Mouse (Mus musculus): ENCODE results near the gene Olfr724.
"Not testable (repeated sequence)": the region's sequence is repeated elsewhere in the genome, so short reads cannot be mapped to it uniquely, and the experiment has no call there.

Olfr724 gene

DNA sequence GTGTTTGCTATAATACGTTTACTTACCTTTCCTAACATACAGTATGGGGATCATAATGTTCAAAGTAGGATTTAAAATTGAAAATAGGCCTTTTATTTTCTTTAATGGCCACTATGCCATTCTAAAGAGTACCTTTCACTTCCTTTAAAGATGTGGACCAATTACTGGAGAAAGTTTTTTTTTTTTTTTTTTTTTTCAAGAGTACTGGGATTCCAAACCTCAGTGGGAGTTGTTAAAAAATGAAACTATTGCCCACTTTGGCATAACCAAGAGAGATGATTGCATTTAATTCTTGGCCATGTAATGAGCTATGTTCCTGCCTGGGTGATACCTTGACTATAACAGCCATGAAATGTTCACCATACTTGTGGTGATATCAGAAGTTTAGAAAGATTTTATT is at the start of gene Olfr724:
Gene Olfr724 (minus strand): TSS at position 101 of the 400 bp plus-strand sequence.
- not testable (repeated sequence) for DNase-seq (ENCODE audit: low read depth, low spot score)

DNA sequence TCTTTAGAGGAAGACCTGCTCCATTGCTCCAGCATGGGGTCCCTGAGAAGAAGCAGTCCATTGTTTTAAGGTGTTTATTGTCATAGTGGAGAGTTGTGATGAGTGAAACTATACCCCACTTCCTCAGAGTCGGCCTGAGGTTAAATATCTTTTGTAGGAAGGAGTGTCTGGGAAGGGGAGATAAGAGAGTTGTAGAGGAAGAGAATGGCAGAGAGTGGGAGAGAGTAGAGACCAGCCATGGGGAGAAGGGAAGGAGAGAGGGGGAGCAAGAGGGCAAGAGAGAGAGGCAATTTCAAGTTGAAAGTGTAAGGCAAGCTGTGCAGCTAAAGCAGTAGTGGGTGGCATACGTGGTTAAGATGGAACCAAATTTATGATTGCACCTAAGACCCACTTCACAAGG is 7.2 kb downstream of the Olfr724 start:
- DNase-seq (ENCODE audit: low read depth, low spot score) = no peak

DNA sequence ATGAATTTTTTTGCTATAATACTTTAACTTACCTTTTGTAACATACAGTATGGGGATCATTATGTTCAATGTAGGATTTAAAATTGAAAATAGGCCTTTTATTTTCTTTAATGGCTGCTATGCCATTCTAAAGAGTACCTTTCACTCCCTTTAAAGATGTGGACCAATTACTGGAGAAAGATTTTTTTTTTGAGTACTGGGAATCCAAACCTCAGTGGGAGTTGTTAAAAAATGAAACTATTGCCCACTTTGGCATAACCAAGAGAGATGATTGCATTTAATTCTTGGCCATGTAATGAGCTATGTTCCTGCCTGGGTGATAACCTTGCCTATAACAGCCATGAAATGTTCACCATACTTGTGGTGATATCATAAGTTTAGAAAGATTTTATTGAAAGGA is 31.4 kb downstream of the Olfr724 start, which contains the start of gene Olfr723:
Gene Olfr723 (minus strand): TSS at position 101 of the 400 bp plus-strand sequence.
- not testable (repeated sequence) for DNase-seq (ENCODE audit: low read depth, low spot score)
